Mouse (Mus musculus): ENCODE results near the gene Podnl1.

DNA sequence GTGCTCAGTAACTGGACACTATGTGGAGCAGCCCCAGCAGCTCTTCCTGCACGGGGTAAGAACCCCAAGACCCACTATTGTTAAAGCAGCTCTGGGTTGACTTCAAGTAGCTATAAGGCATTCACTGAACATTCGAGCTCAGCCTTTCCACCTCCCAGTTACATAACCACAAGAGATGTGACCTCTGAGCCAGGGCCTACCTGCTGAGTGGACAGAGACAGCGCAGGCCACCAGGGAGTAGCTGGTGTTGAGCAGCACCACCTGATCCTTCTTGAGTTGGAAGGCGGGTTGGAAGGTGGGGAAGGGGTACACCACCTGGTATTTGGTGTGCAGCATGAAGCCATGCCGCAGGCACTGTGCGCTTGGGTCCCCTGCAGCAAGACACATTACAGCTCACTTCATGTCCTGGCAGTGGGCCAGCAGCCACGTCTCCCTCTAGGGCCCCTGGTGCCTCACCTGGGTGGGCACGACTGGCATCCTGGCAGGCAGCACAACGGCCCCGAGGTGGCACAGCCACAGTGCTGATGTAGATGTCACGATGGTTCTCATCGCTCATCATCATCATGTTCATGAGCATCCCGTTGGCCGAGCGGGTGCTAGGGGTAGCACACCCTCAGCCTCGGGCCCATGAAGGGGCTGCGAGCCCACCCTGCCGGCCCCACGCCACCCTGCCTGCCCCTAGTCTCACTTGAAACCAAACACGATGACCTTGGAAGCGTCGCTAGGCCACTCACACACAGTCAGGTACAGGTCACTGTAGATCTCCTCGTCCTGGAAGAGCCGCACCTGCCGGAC lies 24.1 kb upstream of the Podnl1 start:
- no peak for TF ChIP-seq POLR2A (IDR thresholded peaks at IDR 0.05; ENCODE audit: low read depth, low read length)
- no peak for TF ChIP-seq CTCF (IDR thresholded peaks at IDR 0.05; ENCODE audit: borderline replicate concordance, insufficient read depth, low read length)

Measured in embryonic fibroblast, embryonic 13.5 days (primary cell).